Mouse (Mus musculus): Measurements from ENCODE around the gene Tcam1. TPM values are rescaled to one million over a fixed set of nuclear protein-coding genes. Genes with fewer than 3 reads are reported as not detected.
A peak's percentile ranks its signal among the peaks of the same experiment; 100 is the strongest.

Tcam1 gene
- total and polyA plus RNA-seq, 3 experiments, result 4.6 to 8.9 TPM; not detected in 1

GRCm38 (mm10) chr11:106266431-106266830, 10.0 kb upstream of the Tcam1 start:
- Histone ChIP-seq H3K9me3 (replicated peaks; ENCODE audit: insufficient read depth, low read length) (no peaks in the 10 kb centered on the region), H3K4me3 (ENCODE audit: control insufficient read depth in 1 of 2, insufficient read depth in 1 of 2, low read depth in 2 of 2, low read length in 2 of 2) (no peak overlapping the region), H3K4me1 (ENCODE audit: control insufficient read depth in 1 of 2, insufficient read depth in 2 of 2, low read length in 2 of 2) (peaks cover 0 to 21% of the 10 kb centered on the region in 2 experiments; a peak in 3 of 4 replicates), H3K9ac (ENCODE audit: control insufficient read depth, low read depth, low read length, poor library complexity, severe bottlenecking) (no peak overlapping the region), H3K79me2 (ENCODE audit: control insufficient read depth, insufficient read depth, low read length, poor library complexity) (peaks cover 27% of the 10 kb centered on the region), H3K27me3 (ENCODE audit: control insufficient read depth in 1 of 2, insufficient read depth in 2 of 2, low read length in 2 of 2) (no peaks in the 10 kb centered on the region), H3K36me3 (ENCODE audit: control insufficient read depth in 1 of 2, insufficient read depth in 2 of 2, low read length in 2 of 2) (peaks cover 13 to 33% of the 10 kb centered on the region in 2 experiments), H3K27ac (ENCODE audit: control insufficient read depth, low read depth, low read length) (no peak overlapping the region)
- TF ChIP-seq POLR2AphosphoS5 (IDR thresholded peaks at IDR 0.05; ENCODE audit: borderline replicate concordance, low read depth, low read length), result no peak
- TF ChIP-seq ZKSCAN1 (IDR thresholded peaks at IDR 0.05; ENCODE audit: low read depth, low read length), result no peak
- 0 out of 4 replicates have a peak, but pooled peaks of 1 of the 2 experiments have one; percentile 3 for TF ChIP-seq POLR2A (IDR thresholded peaks at IDR 0.05; ENCODE audit: control insufficient read depth in 1 of 2, insufficient read depth in 1 of 2, low read depth in 1 of 2, low read length in 2 of 2, poor library complexity in 1 of 2)
- TF ChIP-seq EP300 (IDR thresholded peaks at IDR 0.05; ENCODE audit: low read depth in 1 of 2, low read length in 2 of 2), result no peak
- no peak for TF ChIP-seq NELFE (IDR thresholded peaks at IDR 0.05; ENCODE audit: low read depth, low read length)
- no peak for DNase-seq (ENCODE audit: low read depth, low spot score)

GRCm38 (mm10) chr11:106267311-106267852, 9.1 kb upstream of the Tcam1 start:
- Histone ChIP-seq H3K79me2 (ENCODE audit: control insufficient read depth, insufficient read depth, low read length, poor library complexity) (peaks cover 36% of the 10 kb centered on the region), H3K4me1 (ENCODE audit: control insufficient read depth in 1 of 2, insufficient read depth in 2 of 2, low read length in 2 of 2) (peaks cover 0 to 24% of the 10 kb centered on the region in 2 experiments; a peak in 3 of 4 replicates), H3K27ac (ENCODE audit: control insufficient read depth, low read depth, low read length) (no peak overlapping the region), H3K9me3 (replicated peaks; ENCODE audit: insufficient read depth, low read length) (no peaks in the 10 kb centered on the region), H3K27me3 (ENCODE audit: control insufficient read depth in 1 of 2, insufficient read depth in 2 of 2, low read length in 2 of 2) (no peaks in the 10 kb centered on the region), H3K36me3 (ENCODE audit: control insufficient read depth in 1 of 2, insufficient read depth in 2 of 2, low read length in 2 of 2) (peaks cover 13 to 31% of the 10 kb centered on the region in 2 experiments), H3K9ac (ENCODE audit: control insufficient read depth, low read depth, low read length, poor library complexity, severe bottlenecking) (no peak overlapping the region), H3K4me3 (ENCODE audit: control insufficient read depth in 1 of 2, insufficient read depth in 1 of 2, low read depth in 2 of 2, low read length in 2 of 2) (no peak overlapping the region)
- TF ChIP-seq HCFC1 (IDR thresholded peaks at IDR 0.05; ENCODE audit: low read depth, low read length) (no peak), SMC3 (IDR thresholded peaks at IDR 0.05; ENCODE audit: low read depth, low read length) (no peak), ZC3H11A (IDR thresholded peaks at IDR 0.05; ENCODE audit: low read depth, low read length) (no peak), POLR2A (IDR thresholded peaks at IDR 0.05; ENCODE audit: control insufficient read depth in 1 of 2, insufficient read depth in 1 of 2, low read depth in 1 of 2, low read length in 2 of 2, poor library complexity in 1 of 2) (no peak), GABPA (IDR thresholded peaks at IDR 0.05; ENCODE audit: low read depth, low read length) (no peak), E2F4 (IDR thresholded peaks at IDR 0.05; ENCODE audit: borderline replicate concordance, low read depth, low read length) (no peak), TAL1 (IDR thresholded peaks at IDR 0.05; ENCODE audit: low read length) (no peak), NRF1 (IDR thresholded peaks at IDR 0.05; ENCODE audit: insufficient read depth, low read depth, low read length, poor library complexity, severe bottlenecking) (no peak), SIN3A (IDR thresholded peaks at IDR 0.05; ENCODE audit: low read length) (0 out of 2 replicates have a peak, but pooled peaks have one; percentile 21), UBTF (IDR thresholded peaks at IDR 0.05; ENCODE audit: borderline replicate concordance, insufficient read depth, low read depth, low read length) (no peak), MXI1 (IDR thresholded peaks at IDR 0.05; ENCODE audit: low read depth, low read length) (peak; percentile 48; the same call in 1 of the 2 replicates), TBP (IDR thresholded peaks at IDR 0.05; ENCODE audit: low read depth, low read length) (no peak)
- DNase-seq (ENCODE audit: low read depth, low spot score), result peak; percentile 67
